Mouse (Mus musculus) T-helper 17 cell (primary cell): ENCODE measurements around the gene Mob3b.

Experiments used
- in situ Hi-C, 2 experiments: fragments of 300-600 bp; cut with MboI, MseI; formaldehyde crosslinking; loops; 1 replicate in 1 of 2; 2 replicates in 1 of 2; pipeline ENCODE4 v1.15.1; 2025; ENCODE audit warnings: high pct_unique_total_duplicates in 2 of 2

Mob3b gene

GRCm38 (mm10) chr4:35080285-35080684, 77.0 kb downstream of the Mob3b start:
- in situ Hi-C loops = no loop called here

DNA sequence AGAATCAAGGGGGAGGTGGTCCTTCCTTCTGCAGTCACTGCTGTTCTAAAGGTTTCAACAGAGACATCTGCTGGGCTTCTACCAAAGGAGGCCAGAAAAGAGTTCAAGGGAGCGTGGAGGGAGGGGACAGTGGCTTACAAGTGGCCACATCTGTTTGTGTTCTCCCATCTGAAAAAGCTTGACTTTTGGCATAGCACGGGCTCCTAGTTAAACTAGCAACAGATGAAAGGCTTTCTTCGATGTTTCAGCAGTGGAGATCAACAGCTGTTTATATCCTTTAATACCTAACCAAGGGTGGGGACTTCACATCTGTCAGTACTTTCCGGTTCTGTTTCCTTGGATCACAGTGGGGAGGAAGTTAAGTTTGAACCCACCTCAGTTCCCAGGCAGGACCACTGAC, 88.5 kb downstream of the Mob3b start:
- in situ Hi-C loops = loop anchor here in 1 of 2 experiments (5.0 kb wide), 2 partner anchors 44 to 61 kb away; no protein-coding TSS in a partner anchor

GRCm38 (mm10) chr4:35066163-35066562, 91.1 kb downstream of the Mob3b start:
- in situ Hi-C loops = loop anchor here in 1 of 2 experiments (5.0 kb wide), 2 partner anchors 46 to 59 kb away; no protein-coding TSS in a partner anchor

DNA sequence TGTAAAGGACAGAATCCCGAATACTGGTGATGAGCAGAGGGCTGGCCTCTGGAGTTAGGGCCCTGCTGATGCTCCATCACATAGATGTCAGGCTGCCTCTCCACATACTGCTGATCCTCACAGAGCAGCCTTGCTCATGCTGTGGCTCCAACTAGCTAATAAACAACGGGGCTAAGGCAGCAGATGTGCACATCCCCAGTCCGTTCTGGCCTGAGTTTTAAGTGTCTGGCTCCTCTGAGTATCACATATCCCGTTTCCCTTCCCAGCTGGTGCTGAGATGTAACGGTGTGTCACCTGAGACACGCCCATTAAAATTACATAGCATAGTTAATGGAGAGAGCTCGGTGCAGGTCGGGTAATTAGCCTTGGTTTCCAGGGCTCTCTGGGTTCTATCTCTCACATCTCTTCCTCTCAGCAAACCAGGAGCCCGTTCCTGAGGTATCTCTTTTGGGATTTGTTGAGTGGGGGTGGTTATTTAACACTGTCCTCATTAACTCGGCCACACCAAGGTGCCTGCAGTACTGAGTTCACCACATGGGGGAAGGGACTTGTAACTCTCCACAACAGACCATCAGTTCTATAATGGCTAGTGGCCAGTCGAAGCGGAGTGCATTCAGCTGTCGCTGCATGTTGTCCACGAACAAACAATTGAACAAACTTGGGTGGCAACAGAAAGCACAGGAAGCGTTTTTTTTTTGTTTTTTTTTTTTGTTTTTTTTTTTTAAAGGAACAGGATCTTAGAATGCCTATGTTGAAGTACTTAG, 92.0 kb downstream of the Mob3b start:
- in situ Hi-C loops = loop anchor here in 1 of 2 experiments (5.0 kb wide), 2 partner anchors 47 to 58 kb away; no protein-coding TSS in a partner anchor

- in situ Hi-C loops = no loop called here
These were observed 94.1 kb downstream of the Mob3b start for GRCm38 (mm10) chr4:35063146-35063719.

DNA sequence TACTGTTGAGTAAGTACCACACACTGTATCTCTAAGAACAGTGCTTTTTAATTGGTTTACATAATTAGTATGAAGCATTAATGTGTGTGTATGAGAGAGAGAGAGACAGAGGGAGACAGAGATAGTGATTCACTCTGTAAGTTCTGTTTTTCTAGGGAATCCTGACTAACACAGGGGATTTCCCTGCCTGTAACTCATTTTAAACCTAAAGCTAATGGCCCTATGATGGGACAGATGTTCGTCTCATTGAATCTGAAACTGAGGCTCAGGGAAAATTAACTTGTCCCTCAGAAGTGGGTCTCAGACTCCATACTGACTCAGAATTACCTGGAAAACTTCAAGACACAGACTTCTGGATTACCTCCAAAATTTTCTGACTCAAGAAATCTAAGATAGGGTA, 96.3 kb downstream of the Mob3b start:
- in situ Hi-C loops = no loop called here

GRCm38 (mm10) chr4:35060401-35060800, 96.9 kb downstream of the Mob3b start:
- in situ Hi-C loops = no loop called here

DNA sequence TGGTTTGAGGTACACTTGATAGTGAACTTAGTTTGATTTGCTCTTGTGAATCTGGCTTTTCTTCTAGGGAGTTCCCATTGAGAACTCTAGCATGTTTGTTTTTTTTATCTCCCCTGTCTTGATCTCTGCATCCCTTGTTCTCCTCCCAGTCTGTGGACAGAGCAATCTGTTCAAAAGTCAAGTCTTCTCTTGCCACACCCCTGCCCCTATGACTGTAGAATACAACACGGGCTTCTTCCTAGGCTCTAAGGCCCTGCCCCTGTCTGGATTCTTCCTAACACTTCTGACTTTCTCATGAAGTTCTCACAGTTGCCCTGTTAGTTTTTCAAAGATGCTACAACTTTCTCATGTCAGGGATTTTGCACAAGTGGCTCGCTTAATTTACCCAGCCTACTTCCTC, 102.9 kb downstream of the Mob3b start:
- in situ Hi-C loops = loop anchor here in 1 of 2 experiments (10.0 kb wide), 1 partner anchor 1600 kb away; no protein-coding TSS in a partner anchor

DNA sequence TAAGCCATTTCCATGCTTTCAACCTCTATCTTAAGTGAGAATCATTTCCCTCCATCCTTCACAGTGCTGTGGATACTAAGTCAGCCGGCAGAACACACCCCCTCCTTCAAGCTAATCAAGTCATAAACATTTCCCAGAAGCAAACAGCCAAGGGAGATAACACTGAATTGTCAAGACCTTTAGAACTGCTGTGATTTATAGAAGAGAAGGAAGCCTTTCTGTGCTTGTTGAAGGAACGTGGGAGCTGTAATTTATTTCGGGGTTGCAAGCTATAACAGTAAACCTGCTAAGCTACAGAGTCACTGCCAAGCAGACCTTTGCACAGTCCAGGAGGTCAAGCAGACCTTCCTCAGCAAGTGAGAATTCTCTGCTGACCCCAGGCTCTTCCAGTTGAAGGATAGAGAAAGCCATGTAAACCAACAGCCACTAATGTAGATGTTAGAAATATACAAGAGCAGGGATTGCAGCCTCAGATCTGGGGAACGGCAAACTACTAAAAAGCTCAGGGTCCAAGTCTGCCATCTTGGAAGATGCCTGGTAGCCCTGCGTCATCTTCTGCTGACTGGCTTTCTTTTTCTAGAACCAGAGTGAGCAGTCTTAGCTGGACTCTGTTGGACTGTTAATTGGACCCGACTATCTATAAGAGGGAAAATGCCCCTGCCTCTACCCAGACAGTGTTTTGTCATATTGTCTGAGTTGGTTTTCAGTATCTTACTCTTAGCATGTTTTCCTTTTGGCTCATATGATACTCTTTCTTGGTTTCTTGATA, 104.9 kb downstream of the Mob3b start:
- in situ Hi-C loops = loop anchor here in 1 of 2 experiments (10.0 kb wide), 1 partner anchor 1598 kb away; no protein-coding TSS in a partner anchor

DNA sequence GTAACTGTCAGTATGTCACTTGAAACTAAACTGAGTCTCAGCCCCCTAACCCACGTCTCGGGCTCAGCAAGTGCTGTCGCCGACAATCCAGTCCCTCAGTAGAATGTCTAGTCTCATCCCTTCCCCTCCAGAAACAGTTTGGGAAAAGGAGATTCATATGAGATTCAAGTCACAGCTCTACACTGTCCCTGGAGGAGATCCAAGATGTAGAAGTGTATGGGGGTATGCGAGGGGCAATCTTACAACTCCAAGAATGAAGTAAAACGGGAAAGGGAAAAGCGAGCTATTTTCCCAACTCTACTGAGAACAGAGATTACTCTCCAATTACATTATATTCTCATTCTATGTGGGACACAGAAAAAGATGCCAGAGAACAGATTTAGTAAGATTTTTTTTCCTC, 106.1 kb downstream of the Mob3b start:
- in situ Hi-C loops = loop anchor here in 1 of 2 experiments (10.0 kb wide), 1 partner anchor 1596 kb away; no protein-coding TSS in a partner anchor

- in situ Hi-C loops = loop anchor here in 1 of 2 experiments (10.0 kb wide), 1 partner anchor 1595 kb away; no protein-coding TSS in a partner anchor
These were observed 107.6 kb downstream of the Mob3b start for GRCm38 (mm10) chr4:35049742-35050058.

- in situ Hi-C loops = no loop called here
These were observed 108.1 kb downstream of the Mob3b start for GRCm38 (mm10) chr4:35049036-35049741.

DNA sequence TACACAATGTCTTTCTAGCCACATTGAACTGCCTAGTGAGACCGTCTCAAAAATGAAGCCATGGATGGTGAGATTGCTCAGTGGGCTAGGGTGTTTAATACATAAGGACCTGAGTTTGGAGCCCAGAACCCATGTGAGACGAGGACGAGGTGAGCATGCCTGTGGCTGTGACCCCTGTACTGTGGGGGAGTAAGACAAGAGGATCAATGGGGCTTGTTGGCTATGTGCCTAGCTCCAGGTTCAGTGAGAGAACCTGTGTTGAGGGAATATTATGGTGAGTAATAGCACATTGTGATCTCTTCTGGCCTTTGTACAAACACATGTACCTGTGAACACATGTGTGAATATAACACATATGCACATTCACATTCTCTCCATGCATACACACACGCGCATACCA, 116.4 kb downstream of the Mob3b start:
- in situ Hi-C loops = no loop called here

DNA sequence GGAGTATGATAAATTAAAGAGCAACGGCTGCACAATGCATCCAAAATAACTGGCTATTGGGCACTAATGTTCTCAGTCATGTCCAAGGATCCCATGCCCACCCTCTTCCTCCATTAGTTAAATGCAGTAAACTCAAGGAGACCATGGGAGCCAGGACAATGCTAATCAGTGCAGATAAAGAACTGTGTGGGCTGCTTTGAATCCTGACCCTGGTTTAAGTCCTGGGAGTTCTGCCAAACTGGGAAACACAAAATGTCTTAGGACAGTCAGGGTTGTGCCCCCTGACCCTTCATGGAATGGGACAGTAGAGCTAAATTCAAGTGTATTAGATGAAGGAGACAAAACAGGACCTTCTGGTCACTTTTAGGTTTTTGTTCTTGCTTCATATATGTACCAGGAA, 117.0 kb downstream of the Mob3b start:
- in situ Hi-C loops = no loop called here

DNA sequence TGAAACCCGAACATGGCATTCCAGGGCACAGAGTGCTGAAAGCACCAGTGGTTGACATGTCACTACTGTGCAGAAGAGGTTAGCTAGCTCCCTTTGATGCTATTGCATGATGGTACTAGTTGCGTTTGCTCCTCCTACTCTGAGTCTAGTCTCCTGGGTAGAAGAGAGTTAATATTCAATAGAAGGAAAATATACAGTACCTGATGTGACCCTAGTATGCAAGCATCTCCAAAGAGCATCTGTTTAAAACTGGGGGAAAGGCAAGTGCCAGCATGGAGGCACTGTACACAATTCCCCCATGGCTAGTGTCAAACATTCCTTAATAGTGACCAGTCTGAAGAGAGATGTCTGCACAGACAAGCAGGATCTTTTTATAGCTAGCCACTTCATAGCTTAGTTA, 119.5 kb downstream of the Mob3b start:
- in situ Hi-C loops = no loop called here

- in situ Hi-C loops = no loop called here
These were observed 122.6 kb downstream of the Mob3b start for GRCm38 (mm10) chr4:35034504-35035290.

DNA sequence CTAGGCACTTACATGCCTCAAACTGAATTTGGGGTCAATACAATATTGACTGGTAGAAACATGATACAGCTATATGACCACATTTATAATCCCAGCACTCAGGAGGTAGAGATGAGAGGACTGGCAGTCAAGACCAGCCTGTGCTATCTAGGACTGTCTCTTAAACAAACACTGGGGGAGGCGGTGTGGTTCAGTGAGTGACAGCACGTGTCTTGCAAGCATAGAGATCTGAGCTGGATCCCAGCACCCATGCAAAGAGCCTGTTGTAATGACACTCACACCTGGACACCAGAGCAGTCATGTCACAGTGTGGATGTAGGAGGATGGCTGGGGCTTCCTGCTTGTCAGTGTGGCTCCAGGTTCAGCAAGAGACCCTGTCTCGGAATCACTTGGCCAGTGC, 124.5 kb downstream of the Mob3b start:
- in situ Hi-C loops = no loop called here

GRCm38 (mm10) chr4:35031623-35032022, 125.7 kb downstream of the Mob3b start:
- in situ Hi-C loops = no loop called here

- in situ Hi-C loops = no loop called here
These were observed 126.1 kb downstream of the Mob3b start for GRCm38 (mm10) chr4:35031141-35031540.

DNA sequence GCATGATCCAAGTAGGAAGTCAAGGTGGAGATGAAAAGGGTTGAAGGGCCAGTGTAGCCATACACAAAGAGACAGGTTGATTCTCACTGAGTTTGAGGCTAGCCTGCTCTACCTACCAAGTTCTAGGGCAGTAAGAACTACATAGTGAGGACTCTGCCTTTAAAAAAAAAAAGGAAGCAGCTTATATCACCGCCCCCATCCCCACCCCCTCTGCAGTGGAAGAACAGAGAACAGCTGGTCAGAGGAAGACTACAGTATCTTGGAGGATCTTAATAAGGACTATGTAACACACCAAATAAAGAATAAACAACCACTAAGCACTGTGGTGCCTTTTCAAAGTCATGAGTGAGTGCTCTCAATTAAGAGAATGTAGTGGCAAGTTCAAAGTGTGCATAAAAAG, 138.9 kb downstream of the Mob3b start:
- in situ Hi-C loops = no loop called here
